Mouse (Mus musculus) bone marrow macrophage, adult 2 months (primary cell): ENCODE measurements around the gene Susd4.

ENCODE experiments used
- CTCF ChIP-seq: IDR thresholded peaks from 2 replicates; pipeline ENCODE4 v1.5.1; 2012; ENCODE audit warnings: low read depth, mild to moderate bottlenecking, low read length, moderate library complexity
- POLR2A ChIP-seq: IDR thresholded peaks from 2 replicates; pipeline ENCODE4 v1.6.1; 2012; ENCODE audit warnings: mild to moderate bottlenecking, low read depth, low read length, borderline replicate concordance

- TF ChIP-seq CTCF (no peak), POLR2A (no peak)
Measured at GRCm38 (mm10) chr1:182856636-182857035, 93.0 kb downstream of the Susd4 start.
